Mouse (Mus musculus) adrenal gland, postnatal 4 days (tissue): ENCODE measurements around the gene Cnpy2. TPM values are rescaled to one million over a fixed set of nuclear protein-coding genes. Genes with fewer than 3 reads are reported as not detected.
"Not testable (repeated sequence)": the region's sequence is repeated elsewhere in the genome, so short reads cannot be mapped to it uniquely, and the experiment has no call there.

Source experiments
- DNase-seq, 2 experiments: peaks; one replicate each; pipeline ENCODE4 v3.0.0; 2021 to 2022; ENCODE audit warnings: low spot score in 2 of 2, mixed read lengths in 2 of 2
- long read RNA-seq, 2 experiments: library from polyadenylated mRNA; stranded (forward); transcript quantifications; one replicate each; pipeline ENCODE4 v2.0.0; 2021
- total RNA-seq, 2 experiments: library from RNA; stranded (reverse); gene quantifications; 2 replicates each; pipeline ENCODE4 v1.2.3; 2021

Cnpy2 gene
- total RNA-seq = 100 to 1,000 TPM; 178 to 188 TPM
- long read RNA-seq, experiment 1, transcript Cnpy2-202 (6 exons, 1,383 nt) = major isoform, 95 of 102 reads
- long read RNA-seq, experiment 1, partial matches to known transcripts = 1 of 102 reads
- long read RNA-seq, experiment 1, other reads (novel, unspliced or antisense) = 5 of 102 reads
- long read RNA-seq, experiment 2, transcript Cnpy2-202 (6 exons, 1,383 nt) = major isoform, 101 of 117 reads
- long read RNA-seq, experiment 2, partial matches to known transcripts = 5 of 117 reads
- long read RNA-seq, experiment 2, other reads (novel, unspliced or antisense) = 9 of 117 reads

DNA sequence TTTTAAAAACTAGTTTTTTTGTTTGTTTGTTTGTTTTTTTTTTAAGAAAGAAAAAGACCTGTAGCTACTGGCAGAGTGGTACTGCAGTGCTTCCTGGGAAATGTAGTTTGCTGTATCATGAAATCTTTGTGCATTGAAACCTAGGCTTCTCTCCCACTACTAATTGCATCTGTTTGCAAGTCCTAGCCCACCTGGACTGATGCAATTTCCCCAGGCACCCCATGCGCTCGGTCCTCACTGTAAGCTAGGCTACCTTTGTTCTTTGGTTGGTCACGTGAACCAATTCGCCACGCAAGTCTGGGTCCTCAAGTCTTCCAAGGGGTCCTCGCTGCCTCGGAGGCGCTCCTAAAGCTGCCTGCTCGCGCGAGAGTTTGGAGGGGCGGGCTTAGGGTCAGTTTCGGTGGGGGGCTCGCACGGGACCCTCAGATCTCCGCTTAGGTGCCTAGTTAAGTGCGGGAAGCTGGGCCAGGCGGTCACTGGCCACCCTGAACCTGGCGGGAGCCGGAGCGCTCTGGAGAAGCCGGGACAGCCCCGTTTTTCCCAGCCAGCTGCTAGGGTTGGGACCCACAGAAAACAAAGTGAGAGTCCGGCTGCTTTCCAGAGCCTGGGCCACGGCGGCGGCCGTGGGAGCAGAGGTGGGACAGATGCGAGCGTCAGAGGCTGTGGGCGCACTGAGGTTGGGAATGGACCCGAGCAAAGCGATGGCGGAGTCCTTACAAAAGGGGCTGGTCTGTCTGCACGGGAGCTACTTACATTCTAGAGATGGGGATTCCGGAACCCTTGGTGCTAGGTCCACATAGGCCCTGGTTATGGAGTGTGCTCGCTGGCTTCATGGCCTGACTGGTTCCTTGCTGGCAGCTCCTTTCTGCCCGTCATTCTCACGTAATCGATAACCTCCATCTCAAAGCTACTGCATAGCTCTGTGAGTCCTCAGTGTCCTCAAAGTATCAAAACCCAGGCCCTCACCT, at the start of gene Cnpy2:
Gene Cnpy2 (plus strand): TSS at position 319 of the 968 bp plus-strand sequence.
- peak; percentile 57 to 79 for DNase-seq

DNA sequence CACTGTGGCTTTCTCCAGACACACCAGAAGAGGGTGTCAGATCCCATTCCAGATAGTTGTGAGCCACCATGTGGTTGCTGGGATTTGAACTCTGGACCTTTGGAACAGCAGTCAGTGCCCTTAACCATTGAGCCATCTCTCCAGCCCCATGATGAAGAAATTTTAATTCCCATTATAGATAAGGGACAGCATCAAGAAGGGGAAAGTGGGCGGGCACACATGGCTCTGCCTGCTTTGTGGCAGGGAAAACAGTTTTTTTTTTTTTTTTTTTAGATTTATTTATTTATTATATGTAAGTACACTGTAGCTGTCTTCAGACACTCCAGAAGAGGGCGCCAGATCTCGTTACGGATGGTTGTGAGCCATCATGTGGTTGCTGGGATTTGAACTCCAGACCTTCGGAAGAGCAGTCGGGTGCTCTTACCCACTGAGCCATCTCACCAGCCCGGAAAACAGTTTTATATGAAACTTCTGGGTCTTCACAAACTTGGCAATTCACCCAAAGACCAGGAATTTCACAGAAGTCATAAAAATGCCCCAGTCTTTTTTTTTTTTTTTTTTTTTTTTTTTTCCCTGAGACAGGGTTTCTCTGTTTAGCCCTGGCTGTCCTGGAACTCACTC, 49.3 kb upstream of the Cnpy2 start:
- DNase-seq = not testable (repeated sequence)

DNA sequence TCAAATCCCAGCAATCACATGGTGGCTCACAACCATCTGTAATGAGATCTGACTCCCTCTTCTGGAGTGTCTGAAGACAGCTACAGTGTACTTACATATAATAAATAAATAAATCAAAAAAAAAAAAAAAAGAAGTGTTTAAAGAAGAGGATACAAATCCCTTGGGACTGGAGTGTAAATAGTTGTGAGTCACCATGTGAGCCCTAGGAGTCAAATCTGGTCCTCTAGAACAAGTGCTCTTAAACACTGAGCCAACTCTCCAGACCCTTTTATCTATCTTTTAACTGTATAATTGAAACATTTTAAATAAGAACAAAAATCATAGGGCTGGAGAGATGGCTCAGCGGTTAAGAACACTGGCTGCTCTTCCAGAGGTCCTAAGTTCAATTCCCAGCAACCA, 46.9 kb upstream of the Cnpy2 start:
- DNase-seq = not testable (repeated sequence)

DNA sequence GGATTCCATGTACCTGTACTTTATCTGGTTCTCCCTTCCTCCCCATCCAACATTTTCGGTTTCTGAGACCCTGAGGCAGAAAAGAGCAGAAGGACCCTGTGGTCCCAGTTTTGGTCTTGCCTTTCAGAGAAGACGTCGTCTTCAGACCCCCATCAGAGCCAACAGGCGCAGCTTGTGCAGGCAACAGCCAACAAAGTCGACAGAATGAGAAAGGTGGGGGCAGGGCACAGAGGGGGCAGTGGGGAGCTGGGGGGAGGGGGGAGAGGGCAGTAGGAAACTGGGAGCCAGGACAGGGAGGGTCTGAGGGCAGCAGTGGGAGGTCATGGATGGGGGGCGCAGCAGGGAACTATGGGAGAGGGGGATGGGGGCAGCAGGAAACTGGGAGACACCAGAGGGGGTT, 44.1 kb upstream of the Cnpy2 start:
- DNase-seq = no peak

DNA sequence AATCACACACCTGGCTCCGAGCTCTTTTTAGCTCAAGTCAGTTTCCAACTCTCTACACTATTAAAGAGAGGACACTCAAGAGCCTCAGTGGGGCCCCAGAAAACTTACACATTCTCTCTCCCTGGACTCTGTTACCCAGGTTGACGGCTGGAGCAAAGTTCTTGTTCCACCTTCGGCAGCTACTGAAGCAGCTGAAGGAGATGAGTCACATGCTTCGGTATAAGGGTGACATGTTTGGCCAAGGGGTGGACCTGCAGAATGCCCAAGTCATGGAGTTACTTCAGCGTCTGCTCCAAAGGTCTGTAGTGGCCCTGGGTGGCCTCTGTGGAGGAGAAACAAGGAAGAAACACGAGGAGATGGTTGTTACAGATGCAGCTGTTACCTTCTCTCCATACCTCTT, 41.3 kb upstream of the Cnpy2 start:
- no peak for DNase-seq

DNA sequence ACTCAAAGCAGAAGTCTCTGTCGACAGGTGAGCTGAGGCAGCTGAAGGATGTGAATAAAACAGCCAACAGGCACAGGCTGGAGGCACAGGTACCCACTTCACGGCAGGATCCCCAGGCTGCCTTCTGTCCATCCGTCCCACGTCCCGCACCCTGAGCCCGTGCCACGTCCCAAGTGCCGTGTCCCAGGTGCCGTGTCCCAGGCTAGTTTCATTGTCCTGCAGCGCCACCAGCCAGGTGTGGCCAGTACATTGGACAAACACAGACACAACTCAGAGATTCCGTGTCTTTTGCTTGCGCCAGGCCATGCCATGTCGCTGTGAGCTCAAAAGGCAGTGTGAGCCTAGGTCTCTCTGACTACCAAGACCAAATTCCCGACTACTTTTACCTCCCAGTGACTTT, 40.6 kb upstream of the Cnpy2 start:
- no peak for DNase-seq

DNA sequence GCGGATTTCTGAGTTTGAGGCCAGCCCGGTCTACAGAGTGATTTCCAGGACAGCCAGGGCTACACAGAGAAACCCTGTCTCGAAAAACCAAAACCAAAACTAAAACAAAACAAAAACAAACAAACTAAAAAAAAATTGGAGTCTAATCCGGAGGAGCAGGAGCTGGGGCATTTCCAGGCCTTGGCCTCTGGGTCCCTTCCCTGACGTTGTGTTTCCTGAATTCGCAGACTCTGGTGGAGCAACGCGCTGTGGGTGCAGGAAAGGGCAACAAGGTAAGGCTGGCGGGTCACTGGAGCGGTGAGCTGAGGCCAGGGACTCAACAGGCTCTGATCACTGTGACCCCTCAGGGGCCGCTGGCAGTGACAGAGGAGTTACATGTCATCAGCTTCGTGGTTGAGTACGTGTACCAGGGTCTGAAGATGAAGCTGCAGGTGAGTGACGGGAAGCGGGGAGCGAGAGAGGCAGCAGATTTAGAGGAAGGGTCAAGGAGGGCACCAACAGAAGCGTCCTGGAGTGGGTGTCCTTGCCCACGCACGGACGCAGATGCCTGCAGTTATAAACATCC, 39.3 kb upstream of the Cnpy2 start:
- DNase-seq = no peak

DNA sequence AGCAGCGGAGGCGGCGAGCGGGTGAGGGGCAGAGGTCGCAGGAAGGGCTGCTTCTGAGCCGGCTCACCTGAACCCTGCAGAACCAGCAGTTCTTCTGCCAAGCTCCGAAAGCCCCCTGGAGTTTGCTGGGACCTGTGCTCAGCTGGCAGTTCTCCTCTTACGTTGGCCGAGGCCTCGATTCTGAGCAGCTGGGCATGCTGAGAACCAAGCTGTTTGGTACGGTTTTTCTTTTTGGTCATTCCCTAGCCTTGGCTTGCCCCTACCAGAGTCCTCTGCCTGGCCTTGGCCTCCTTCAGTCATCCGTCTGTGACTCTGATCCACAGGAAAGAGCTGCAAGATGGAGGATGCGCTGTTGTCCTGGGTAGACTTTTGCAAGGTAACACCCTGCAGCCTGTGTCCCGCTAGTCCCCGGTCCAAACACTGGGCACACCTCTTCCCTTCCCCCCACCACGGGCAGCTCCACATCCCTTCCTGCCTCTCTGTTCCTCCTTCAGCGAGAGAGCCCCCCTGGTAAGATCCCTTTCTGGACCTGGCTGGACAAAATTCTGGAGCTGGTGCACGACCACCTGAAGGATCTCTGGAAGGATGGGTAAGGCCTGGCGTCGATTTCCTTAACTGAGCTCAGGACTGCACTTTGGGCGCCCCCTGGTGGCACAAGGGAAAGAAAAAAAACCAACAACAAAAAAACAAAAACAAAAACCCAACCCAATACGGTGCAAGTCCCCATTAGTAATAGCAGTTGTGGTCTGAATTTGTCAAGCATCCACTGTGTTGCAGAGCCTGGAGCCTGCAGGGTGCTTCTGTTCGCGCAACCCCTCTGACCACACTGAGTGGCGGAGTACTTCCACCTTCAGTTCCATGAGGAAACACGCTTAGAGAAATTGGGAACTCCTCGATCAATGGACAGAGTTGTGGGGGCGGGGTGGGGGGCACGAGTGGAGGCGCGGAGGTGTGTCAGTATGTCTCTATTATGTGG, 38.4 kb upstream of the Cnpy2 start:
- DNase-seq = peak; percentile 45 to 53

DNA sequence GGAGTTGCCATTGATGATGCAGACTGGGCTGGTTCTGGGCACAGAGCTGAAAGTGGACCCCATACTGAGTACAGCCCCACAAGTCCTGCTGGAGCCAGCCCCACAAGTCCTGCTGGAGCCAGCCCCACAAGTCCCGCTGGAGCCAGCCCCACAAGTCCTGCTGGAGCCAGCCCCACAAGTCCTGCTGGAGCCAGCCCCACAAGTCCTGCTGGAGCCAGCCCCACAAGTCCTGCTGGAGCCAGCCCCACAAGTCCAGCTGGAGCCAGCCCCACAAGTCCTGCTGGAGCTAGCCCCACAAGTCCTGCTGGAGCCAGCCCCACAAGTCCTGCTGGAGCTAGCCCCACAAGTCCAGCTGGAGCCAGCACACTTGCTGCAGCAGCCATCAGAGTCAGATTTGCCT, 31.7 kb upstream of the Cnpy2 start:
- DNase-seq = not testable (repeated sequence)

DNA sequence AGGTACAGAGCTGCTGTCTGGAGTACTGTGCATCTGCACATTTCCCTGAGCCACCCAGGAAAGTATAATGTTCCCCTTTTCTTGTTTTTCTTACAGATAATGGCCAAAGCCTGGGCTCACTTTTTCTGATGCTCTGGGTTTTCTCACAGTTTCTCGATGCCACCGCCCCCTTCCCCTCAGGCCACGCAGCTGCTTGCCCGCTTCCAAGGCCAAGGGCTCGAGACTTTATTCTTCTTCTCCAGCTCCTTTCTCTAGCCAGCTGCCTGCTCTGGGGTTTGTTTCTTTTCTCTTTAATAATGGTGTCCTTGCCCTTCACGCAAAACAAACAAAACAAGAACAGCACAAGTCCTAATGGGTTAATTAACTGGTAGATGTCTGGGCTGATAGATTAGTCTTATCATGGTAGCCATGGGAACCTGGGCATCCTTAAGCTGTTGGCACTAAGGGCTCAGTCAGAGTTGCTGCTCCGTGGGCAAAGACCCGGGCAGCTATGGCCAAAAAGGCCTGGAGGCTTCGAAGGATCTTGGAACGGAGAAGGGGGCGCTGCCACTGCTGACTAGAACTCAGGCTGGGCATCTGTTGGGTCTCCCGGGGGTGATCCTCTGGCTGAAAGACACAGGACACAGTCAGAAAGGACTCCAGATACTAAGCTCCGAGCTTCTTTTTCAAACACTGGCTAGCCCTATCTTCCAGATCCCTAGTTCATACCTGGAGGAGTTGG, 25.7 kb upstream of the Cnpy2 start:
- DNase-seq = no peak

DNA sequence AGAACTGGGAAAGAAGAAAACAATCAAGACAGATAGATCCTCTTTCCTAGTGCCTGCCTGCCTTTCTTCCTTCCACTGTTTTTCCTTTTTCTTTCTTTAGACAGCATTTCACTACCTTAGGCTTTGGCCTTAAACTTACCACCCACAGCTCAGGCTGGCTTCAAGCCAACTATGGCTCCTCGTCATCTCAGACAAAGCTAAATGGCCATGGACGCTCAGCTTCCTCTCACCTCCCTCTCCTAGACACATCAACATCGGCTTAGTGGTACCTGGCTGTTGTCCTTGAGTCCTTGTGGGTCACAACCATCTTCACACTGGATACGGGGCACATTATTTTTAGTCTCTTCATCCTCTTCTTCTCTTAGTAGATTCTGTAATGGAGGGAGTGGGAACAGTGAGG, 25.0 kb upstream of the Cnpy2 start:
- no peak for DNase-seq

DNA sequence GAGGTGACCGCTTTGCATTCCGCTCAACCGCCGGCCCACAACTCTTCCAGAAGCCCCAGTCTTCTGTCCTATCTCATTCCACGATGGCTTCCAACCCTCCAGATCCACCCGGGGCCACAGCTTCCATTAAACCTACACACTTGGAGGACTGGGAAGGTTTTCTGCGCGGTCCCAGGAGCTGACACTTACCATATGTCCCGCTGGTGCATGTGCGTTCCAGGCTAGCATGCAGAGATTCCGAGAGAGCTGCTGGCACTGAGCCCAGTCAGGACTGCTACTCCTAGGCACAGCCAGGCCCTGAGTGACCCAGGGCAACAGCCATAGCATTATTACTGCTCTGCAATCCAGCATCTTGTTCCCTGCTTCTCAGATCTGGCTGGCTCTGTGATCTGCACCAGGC, 24.6 kb upstream of the Cnpy2 start:
- DNase-seq = no peak

DNA sequence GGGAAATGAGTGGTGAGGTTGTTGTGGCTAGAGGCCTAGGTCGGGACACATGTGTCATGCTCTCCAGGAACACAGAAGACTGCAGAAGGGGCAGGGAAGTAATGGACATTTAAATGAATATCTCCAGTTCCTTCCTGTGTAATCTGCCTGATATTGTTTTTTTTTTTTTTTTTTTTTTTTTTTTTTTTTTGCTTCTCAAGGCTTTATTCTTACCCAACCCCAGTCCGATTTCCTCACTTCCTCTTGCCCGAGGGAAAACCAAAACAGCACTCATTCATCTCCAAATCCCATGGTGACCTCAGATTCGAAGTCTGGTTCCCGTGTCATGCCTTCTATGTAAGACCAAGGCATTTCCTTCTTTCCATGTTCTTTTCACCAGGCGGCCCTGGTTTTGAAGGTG, 24.0 kb upstream of the Cnpy2 start:
- DNase-seq = no peak

DNA sequence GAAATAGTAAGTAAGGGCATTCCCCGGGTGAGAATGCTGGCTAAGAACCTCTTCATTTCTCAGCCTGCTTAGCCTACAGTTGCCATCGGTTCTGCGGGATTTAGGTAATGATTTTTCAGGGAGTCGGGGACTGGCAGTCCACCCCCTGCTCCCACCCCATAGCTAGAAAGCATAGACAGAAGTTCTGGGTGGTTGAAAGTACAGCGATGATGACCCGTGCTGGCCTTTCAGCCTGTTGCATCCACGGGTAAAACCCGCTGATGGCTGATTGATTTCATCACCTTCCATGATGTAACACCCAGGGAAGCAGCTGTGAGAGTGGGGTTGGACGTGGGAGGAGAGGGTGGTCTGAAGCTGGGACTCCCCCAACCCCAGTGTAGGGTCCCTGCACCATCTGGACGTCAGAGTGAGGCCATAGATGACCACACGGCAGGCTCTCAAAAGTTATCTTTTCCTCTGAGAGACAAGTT, 23.5 kb upstream of the Cnpy2 start, which contains the start of gene Il23a:
Gene Il23a (minus strand): TSS at position 51 of the 470 bp plus-strand sequence.
- no peak for DNase-seq

DNA sequence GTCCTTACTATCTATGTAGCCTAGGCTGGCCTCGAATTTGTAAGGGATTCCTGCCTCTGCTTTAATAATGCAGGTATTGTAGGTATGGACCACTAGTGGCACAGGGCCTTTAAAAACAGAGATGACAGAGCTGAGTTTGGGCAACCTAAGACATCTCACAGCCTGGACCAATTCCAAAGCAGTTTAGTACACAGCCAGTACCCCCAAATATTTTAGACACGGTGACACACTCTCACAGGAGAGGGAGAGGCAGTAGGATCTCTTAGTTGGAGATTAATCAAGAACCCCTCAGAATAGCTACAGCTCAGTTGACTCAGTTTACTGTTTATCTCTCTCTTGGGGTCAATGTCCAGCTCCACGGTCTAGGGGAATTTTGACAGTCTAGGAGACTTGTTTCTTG, 19.9 kb upstream of the Cnpy2 start:
- DNase-seq = no peak

DNA sequence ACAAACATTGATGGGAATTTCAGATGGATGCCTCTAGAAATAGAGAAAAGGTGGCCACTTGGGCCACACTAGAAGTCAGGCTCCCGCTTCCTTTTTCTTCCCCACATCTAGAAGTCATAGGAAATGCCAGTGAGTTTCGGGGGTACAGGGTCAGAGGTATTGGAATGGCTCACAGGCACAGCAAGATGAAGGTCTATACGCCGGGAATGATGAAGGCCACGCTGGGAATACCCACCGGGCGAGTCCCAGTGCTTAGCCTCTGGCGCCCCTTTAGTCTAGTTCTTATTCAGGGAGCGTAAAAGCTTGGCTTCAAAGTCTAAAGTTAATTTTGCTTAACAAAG, 19.5 kb upstream of the Cnpy2 start:
- no peak for DNase-seq

DNA sequence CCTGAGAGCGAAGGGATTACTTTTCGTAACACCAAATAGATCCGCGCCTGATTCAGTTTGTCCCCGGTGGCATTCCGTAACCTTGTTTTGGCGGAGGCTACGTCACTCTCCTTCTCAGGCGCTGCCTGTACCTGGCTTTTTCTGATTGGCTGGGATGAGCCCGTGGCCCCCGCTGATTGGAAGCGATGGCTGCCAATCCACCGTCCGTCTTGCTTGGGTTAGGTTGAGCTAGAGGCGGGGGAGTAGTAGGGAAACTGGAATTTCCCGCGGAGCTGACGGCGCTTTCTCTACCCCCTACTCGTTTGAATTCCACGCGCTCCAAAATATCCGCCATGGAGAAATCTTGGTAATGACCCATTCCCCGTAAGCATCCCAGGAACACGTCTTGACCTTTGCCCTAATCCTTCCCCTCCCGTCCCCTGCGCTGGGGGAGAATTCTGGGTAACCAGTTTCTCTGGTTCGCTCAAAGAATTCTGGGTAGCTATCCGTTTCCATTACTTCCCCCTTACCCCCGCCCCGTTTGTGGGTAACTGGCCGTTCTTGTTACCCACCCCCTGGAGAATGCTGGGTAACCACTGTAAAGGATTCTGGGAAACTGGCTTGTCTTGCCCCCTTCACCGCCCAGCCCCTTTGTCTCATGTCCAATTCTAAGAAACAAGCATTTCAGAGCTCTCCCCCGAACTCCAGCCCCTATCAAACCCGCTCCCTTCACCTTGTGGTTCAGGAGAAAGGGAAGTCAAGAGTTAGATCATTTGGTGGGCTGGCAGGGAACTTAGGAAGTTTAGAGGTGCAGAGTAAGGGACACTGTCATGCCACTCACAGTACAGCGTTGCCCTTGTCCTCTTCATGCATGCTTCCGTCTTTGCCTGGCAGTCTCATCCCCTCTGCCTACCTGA, 18.9 kb upstream of the Cnpy2 start, which contains the start of gene Pan2:
Gene Pan2 (plus strand): TSS at position 210 of the 896 bp plus-strand sequence.
- DNase-seq = peak; percentile 98

DNA sequence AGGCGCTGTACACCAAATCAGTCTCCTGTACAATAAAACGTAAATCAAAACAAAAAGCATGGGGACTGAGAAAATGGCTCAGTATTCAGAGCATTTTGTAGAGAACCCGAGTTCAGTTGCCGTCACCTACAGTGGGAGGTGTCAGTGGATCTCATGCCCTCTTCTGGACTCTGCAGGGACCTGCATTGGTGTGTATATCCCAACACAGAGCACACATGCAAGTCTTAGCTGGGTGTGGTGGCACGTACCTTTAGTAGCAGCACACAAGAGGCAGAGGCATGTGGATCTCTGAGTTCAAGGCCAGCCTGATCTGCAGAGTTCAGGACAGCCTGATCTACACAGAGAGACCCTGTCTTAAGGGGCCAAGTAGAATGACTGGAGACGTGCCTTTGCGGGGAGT, 12.6 kb upstream of the Cnpy2 start:
- DNase-seq = no peak
